Mouse (Mus musculus): ENCODE measurements around the gene Pym1.

DNA sequence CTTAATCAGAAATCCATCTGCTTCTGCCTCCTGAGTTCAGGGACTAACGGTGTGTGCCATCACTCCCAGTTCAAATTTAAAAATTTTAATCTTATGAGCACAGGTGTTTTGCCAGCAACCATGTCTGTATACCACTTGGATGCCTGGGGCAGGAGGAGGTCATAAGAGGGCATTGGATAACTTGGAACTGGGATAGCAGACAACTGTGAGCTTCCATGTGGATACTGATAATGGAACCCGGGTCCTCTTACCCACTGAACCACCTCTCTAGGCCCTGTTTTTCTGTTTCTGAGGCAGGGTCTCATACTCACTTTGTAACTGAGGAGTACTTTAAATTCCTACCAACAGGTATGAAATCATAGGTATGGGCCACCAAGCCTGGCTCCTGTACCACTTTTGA lies 30.8 kb downstream of the Pym1 start:
- TF ChIP-seq POLR2A (IDR thresholded peaks at IDR 0.05; ENCODE audit: borderline replicate concordance, low read depth, low read length) (no peak), CTCF (IDR thresholded peaks at IDR 0.05; ENCODE audit: low read depth, low read length) (no peak)

Measured in bone marrow macrophage, adult 2 months (primary cell).